22 mouse cellular contexts compared by ENCODE assay signal in genomic region chr2:16774114-16774433, GRCm38 (mm10).
DNase-seq lines count a peak whose midpoint lies in the region; ATAC-seq and TF ChIP-seq lines count a peak whose summit lies in the region.
"Had no signal": no experiment of that assay in that cellular context is flagged by ENCODE, and none has a peak within 500 bp of the region (broad histone marks: within the 10 kb centered on the region; RNA-seq: fewer than 3 reads in every experiment).

No protein-coding gene starts in this region.

- no peak for DNase-seq in forebrain, postnatal 0 days
- DNase-seq in lung, embryonic 14.5 days = no peak
- no peak for DNase-seq in lung, postnatal 36 days
- DNase-seq in neural tube, embryonic 10.5 days (ENCODE audit: extremely low spot score, low spot score) = no peak
- no peak for DNase-seq in ovary, postnatal 10 days (ENCODE audit: low spot score)
- DNase-seq: adrenal gland, postnatal 14 days; cerebellum, adult 11 months; gastrocnemius, postnatal 14 days; heart, postnatal 14 days; kidney, postnatal 25 days; right cerebral cortex, postnatal 14 days; thymus, postnatal 4 days had no signal

- H3K9me3 ChIP-seq in forebrain, postnatal 0 days (ENCODE audit: low read length) = no peaks in the 10 kb centered on the region
- no peaks in the 10 kb centered on the region for H3K9me3 ChIP-seq in forebrain, embryonic 12.5 days
- H3K9me3 ChIP-seq in lung, embryonic 14.5 days (ENCODE audit: low read depth, low read length) = no peaks in the 10 kb centered on the region
- H3K9me3 ChIP-seq in neural tube, embryonic 13.5 days = no peaks in the 10 kb centered on the region
- H3K9me3 ChIP-seq: embryonic facial prominence, embryonic 13.5 days; forebrain, embryonic 10.5 days; kidney, embryonic 15.5 days; limb, embryonic 12.5 days had no signal

- no peak overlapping the region for H3K9ac ChIP-seq in forebrain, postnatal 0 days
- no peak overlapping the region for H3K9ac ChIP-seq in forebrain, embryonic 12.5 days
- no peak overlapping the region for H3K9ac ChIP-seq in lung, embryonic 14.5 days
- no peak overlapping the region for H3K9ac ChIP-seq in neural tube, embryonic 13.5 days
- H3K9ac ChIP-seq: embryonic facial prominence, embryonic 13.5 days; kidney, embryonic 15.5 days; limb, embryonic 12.5 days had no signal

- no peaks in the 10 kb centered on the region for H3K27me3 ChIP-seq in forebrain, postnatal 0 days (ENCODE audit: insufficient read depth, low read length)
- H3K27me3 ChIP-seq in forebrain, embryonic 12.5 days = no peaks in the 10 kb centered on the region
- H3K27me3 ChIP-seq in lung, embryonic 14.5 days (ENCODE audit: insufficient read depth, low read length) = no peaks in the 10 kb centered on the region
- no peaks in the 10 kb centered on the region for H3K27me3 ChIP-seq in neural tube, embryonic 13.5 days
- H3K27me3 ChIP-seq: embryonic facial prominence, embryonic 13.5 days; kidney, embryonic 15.5 days; limb, embryonic 12.5 days had no signal

- H3K36me3 ChIP-seq in forebrain, postnatal 0 days (ENCODE audit: insufficient read depth) = no peaks in the 10 kb centered on the region
- no peaks in the 10 kb centered on the region for H3K36me3 ChIP-seq in forebrain, embryonic 12.5 days (replicated peaks)
- no peaks in the 10 kb centered on the region for H3K36me3 ChIP-seq in lung, embryonic 14.5 days (ENCODE audit: insufficient read depth)
- H3K36me3 ChIP-seq in neural tube, embryonic 13.5 days = no peaks in the 10 kb centered on the region
- H3K36me3 ChIP-seq: embryonic facial prominence, embryonic 13.5 days; forebrain, embryonic 10.5 days; kidney, embryonic 15.5 days; limb, embryonic 12.5 days had no signal

- H3K4me3 ChIP-seq in forebrain, postnatal 0 days (ENCODE audit: low read depth, low read length) = no peak overlapping the region
- H3K4me3 ChIP-seq in forebrain, embryonic 12.5 days (replicated peaks) = no peak overlapping the region
- H3K4me3 ChIP-seq in lung, embryonic 14.5 days (ENCODE audit: low read depth, low read length) = no peak overlapping the region
- H3K4me3 ChIP-seq in neural tube, embryonic 13.5 days = no peak overlapping the region
- H3K4me3 ChIP-seq: embryonic facial prominence, embryonic 13.5 days; forebrain, embryonic 10.5 days; kidney, embryonic 15.5 days; limb, embryonic 12.5 days had no signal

- WGBS in forebrain, postnatal 0 days = 67% methylated on average over 3 of the region's 3 CpGs
- 82% methylated on average over 3 of the region's 3 CpGs for WGBS in forebrain, embryonic 12.5 days
- 28% methylated on average over 3 of the region's 3 CpGs for WGBS in lung, embryonic 14.5 days
- 47% methylated on average over 3 of the region's 3 CpGs for WGBS in neural tube, embryonic 13.5 days

- H3K4me2 ChIP-seq in forebrain, postnatal 0 days (ENCODE audit: low read depth) = no peak overlapping the region
- H3K4me2 ChIP-seq in forebrain, embryonic 12.5 days = no peak overlapping the region
- no peak overlapping the region for H3K4me2 ChIP-seq in lung, embryonic 14.5 days
- no peak overlapping the region for H3K4me2 ChIP-seq in neural tube, embryonic 13.5 days
- H3K4me2 ChIP-seq: embryonic facial prominence, embryonic 13.5 days; kidney, embryonic 15.5 days; limb, embryonic 12.5 days; liver, embryonic 11.5 days; midbrain, embryonic 11.5 days had no signal

- H3K27ac ChIP-seq in forebrain, postnatal 0 days (ENCODE audit: low read depth, low read length) = no peak overlapping the region
- H3K27ac ChIP-seq in forebrain, embryonic 12.5 days = no peak overlapping the region
- peak overlapping the region; percentile 21; the same call in 1 of the 2 replicates for H3K27ac ChIP-seq in lung, embryonic 14.5 days (ENCODE audit: low read depth)
- H3K27ac ChIP-seq in neural tube, embryonic 13.5 days (replicated peaks) = peak overlapping the region; percentile 38
- H3K27ac ChIP-seq: embryonic facial prominence, embryonic 13.5 days; forebrain, embryonic 10.5 days; hindbrain, postnatal 0 days; kidney, embryonic 15.5 days; limb, embryonic 12.5 days had no signal

- no peak for TF ChIP-seq CTCF in forebrain, postnatal 0 days (IDR thresholded peaks at IDR 0.05; ENCODE audit: low read depth)
- no peak for TF ChIP-seq CTCF in lung, embryonic 14.5 days (IDR thresholded peaks at IDR 0.05; ENCODE audit: low read depth)

- H3K4me1 ChIP-seq in forebrain, postnatal 0 days (ENCODE audit: insufficient read depth) = no peaks in the 10 kb centered on the region
- 0 out of 2 replicates have a peak, but pooled peaks cover 3% of the 10 kb centered on the region for H3K4me1 ChIP-seq in forebrain, embryonic 12.5 days
- 0 out of 2 replicates have a peak, but pooled peaks cover 6% of the 10 kb centered on the region for H3K4me1 ChIP-seq in lung, embryonic 14.5 days (ENCODE audit: insufficient read depth)
- H3K4me1 ChIP-seq in neural tube, embryonic 13.5 days (replicated peaks) = peaks cover 18% of the 10 kb centered on the region
- H3K4me1 ChIP-seq: embryonic facial prominence, embryonic 13.5 days; forebrain, embryonic 10.5 days; kidney, embryonic 15.5 days had no signal

- 0 out of 2 replicates have a peak, but pooled peaks have one; percentile 5 for ATAC-seq in forebrain, postnatal 0 days
- no peak for ATAC-seq in forebrain, embryonic 12.5 days (ENCODE audit: low FRiP score)
- no peak for ATAC-seq in lung, embryonic 14.5 days (ENCODE audit: insufficient read depth)
- 0 out of 2 replicates have a peak, but pooled peaks have one; percentile 8 for ATAC-seq in neural tube, embryonic 13.5 days (ENCODE audit: low read depth)
- ATAC-seq: CD4-positive, CD25-positive, alpha-beta regulatory T cell, adult 4 months; hindbrain, postnatal 0 days had no signal

Comparison
In these comparisons a context has a peak if more than half of its experiments do, and no peak if none do; other contexts are left out.
1. ATAC-seq: peak in forebrain, postnatal 0 days (single experiment) and neural tube, embryonic 13.5 days (single experiment); none in forebrain, embryonic 12.5 days (single experiment) and lung, embryonic 14.5 days (single experiment).
2. H3K27ac ChIP-seq: peak in lung, embryonic 14.5 days (single experiment) and neural tube, embryonic 13.5 days (single experiment); none in forebrain, postnatal 0 days (single experiment) and forebrain, embryonic 12.5 days (single experiment).